Mouse (Mus musculus): ENCODE results near the gene Ikzf3. TPM values are rescaled to one million over a fixed set of nuclear protein-coding genes. Genes with fewer than 3 reads are reported as not detected.

Ikzf3 gene
- polyA plus RNA-seq, 1 experiment from 2014 or later, result 0.52 TPM

DNA sequence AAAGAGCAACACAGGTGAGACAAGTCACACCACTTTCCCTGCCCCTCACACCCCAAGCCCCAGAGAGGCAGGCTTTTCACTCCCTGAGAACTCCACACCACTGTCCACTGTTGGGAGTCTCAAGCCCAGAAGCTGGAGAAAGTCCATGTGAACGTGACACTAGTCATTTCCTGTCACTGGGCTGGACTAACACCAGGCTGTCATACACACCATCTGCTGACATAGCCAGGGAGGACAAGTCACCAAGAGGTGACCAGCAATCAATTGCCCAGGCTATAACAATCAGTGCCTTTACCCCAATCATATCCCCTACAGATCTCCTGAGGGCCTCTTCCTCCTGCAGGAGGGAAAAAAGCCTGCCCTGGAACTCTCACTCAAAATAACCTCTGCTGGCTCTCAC, 38.3 kb upstream of the Ikzf3 start:
- Histone ChIP-seq H3K4me1 (peaks cover 33% of the 10 kb centered on the region), H3K27me3 (no peaks in the 10 kb centered on the region), H3K4me2 (replicated peaks) (no peak overlapping the region), H3K9ac (no peak overlapping the region), H3K9me3 (no peaks in the 10 kb centered on the region), H3K27ac (no peak overlapping the region), H3K36me3 (peaks cover 49% of the 10 kb centered on the region), H3K4me3 (no peak overlapping the region)
- WGBS, result 46% methylated on average over 1 of the region's 1 CpGs
- ATAC-seq (ENCODE audit: low FRiP score, low read depth), result no peak

DNA sequence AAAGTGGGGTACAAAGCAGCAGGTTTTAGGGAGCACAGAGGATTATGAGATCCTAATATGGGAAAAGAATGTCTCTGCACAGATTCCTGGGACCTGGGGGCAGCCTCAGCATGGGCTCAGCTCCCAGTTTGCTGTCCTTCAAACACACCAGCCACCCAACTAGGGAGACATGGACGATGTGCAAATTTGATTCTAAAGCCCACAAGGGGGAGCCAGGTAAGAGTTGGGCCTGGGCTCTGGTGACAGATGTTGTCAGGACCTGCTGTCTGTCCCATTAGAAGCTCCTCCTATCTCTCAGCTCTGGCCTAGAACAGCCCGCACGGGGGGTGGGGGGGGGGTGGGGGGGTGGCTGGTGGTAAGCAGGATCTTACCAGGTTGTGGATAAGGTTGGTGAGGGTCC, 37.7 kb upstream of the Ikzf3 start:
- Histone ChIP-seq H3K4me2 (replicated peaks) (no peak overlapping the region), H3K9ac (no peak overlapping the region), H3K9me3 (no peaks in the 10 kb centered on the region), H3K27me3 (no peaks in the 10 kb centered on the region), H3K36me3 (peaks cover 49% of the 10 kb centered on the region), H3K4me3 (no peak overlapping the region), H3K4me1 (peaks cover 33% of the 10 kb centered on the region), H3K27ac (no peak overlapping the region)
- 27% methylated on average over 3 of the region's 3 CpGs for WGBS
- no peak for ATAC-seq (ENCODE audit: low FRiP score, low read depth)

DNA sequence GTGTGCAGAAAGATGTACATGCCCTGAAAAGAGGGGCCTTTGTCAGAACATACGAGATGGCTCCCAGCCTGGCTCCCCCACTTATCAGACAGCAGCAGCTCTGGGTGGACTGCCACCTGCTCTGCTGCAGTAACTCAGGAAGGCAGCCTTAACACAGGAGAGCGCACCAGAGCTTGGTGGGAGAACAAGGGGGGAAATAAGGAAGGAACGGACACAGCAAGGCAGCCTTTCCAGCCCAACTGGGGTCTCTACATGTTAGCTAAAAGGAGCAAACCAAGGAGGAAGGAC, 37.4 kb upstream of the Ikzf3 start:
- no peaks in the 10 kb centered on the region for H3K27me3 ChIP-seq
- ATAC-seq (ENCODE audit: low FRiP score, low read depth), result no peak
- H3K4me2 ChIP-seq (replicated peaks), result no peak overlapping the region
- H3K9ac ChIP-seq, result no peak overlapping the region
- no peak overlapping the region for H3K4me3 ChIP-seq
- no peaks in the 10 kb centered on the region for H3K9me3 ChIP-seq
- no peak overlapping the region for H3K27ac ChIP-seq
- peaks cover 29% of the 10 kb centered on the region for H3K4me1 ChIP-seq
- peaks cover 49% of the 10 kb centered on the region for H3K36me3 ChIP-seq
- WGBS, result 93% methylated on average over 3 of the region's 3 CpGs

DNA sequence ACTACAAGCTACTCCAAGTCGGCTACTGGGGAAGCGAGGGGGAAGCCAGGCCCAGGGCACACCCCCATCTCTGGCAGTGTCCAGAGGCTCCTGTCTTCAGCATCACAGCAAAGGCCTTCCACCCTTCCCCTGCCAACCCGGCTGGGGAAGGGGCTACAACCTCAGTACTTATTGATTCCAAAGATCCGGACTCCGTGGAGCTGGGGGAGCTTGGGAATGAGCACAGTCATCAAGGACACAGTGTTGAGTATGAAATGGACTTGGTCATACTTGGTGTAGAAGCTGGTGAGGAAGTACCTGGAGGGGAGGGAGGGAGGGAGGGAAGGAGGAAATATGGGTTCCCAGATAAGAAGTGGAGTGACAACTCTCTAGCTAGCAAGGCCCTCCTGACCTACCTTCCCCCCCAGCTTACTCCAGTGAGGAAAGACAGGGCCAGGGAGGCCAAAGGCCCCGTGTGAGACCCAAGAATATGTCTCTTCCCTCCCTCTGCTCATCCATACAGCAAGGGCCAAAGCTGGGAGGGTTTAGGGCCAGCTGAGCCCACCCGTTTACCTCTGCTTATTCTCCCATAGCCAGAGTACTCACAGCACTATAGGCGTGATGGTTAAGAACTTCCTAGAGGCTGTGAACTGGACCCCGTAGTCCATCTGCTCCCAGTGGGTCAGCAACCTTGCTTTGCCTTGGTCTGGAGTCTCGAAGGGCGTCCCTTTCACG, 36.9 kb upstream of the Ikzf3 start:
- no peak for ATAC-seq (ENCODE audit: low FRiP score, low read depth)
- no peak overlapping the region for H3K27ac ChIP-seq

DNA sequence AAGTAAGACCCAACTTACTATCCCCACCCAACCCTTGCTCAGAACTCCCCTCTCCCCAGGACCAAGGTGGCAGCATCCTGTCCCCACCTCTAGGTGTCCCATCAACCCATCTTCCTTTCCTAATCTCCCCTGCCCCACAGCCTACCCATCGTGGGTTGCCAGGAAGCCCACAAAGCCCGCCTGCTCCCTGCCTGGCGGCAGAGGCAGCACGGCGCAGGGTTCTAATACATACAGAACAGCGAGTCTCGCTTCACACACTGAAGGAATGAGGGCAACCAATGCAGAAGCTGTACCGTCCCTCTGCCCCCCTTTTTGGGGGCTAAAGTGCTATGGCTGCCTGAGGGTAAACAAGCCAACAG, 36.2 kb upstream of the Ikzf3 start:
- peaks cover 49% of the 10 kb centered on the region for H3K36me3 ChIP-seq
- no peak for ATAC-seq (ENCODE audit: low FRiP score, low read depth)
- H3K4me1 ChIP-seq, result peaks cover 20% of the 10 kb centered on the region
- 87% methylated on average over 8 of the region's 8 CpGs for WGBS
- no peaks in the 10 kb centered on the region for H3K9me3 ChIP-seq
- H3K4me2 ChIP-seq (replicated peaks), result no peak overlapping the region
- no peak overlapping the region for H3K4me3 ChIP-seq
- no peak overlapping the region for H3K9ac ChIP-seq
- no peaks in the 10 kb centered on the region for H3K27me3 ChIP-seq
- no peak overlapping the region for H3K27ac ChIP-seq

More for the DNA sequence above, 36.9 kb upstream of the Ikzf3 start:
- no peak overlapping the region for H3K4me2 ChIP-seq (replicated peaks)
- peaks cover 49% of the 10 kb centered on the region for H3K36me3 ChIP-seq
- H3K4me1 ChIP-seq, result peaks cover 24% of the 10 kb centered on the region
- no peak overlapping the region for H3K4me3 ChIP-seq
- WGBS, result 89% methylated on average over 12 of the region's 12 CpGs
- H3K9me3 ChIP-seq, result no peaks in the 10 kb centered on the region
- no peaks in the 10 kb centered on the region for H3K27me3 ChIP-seq
- H3K9ac ChIP-seq, result no peak overlapping the region

DNA sequence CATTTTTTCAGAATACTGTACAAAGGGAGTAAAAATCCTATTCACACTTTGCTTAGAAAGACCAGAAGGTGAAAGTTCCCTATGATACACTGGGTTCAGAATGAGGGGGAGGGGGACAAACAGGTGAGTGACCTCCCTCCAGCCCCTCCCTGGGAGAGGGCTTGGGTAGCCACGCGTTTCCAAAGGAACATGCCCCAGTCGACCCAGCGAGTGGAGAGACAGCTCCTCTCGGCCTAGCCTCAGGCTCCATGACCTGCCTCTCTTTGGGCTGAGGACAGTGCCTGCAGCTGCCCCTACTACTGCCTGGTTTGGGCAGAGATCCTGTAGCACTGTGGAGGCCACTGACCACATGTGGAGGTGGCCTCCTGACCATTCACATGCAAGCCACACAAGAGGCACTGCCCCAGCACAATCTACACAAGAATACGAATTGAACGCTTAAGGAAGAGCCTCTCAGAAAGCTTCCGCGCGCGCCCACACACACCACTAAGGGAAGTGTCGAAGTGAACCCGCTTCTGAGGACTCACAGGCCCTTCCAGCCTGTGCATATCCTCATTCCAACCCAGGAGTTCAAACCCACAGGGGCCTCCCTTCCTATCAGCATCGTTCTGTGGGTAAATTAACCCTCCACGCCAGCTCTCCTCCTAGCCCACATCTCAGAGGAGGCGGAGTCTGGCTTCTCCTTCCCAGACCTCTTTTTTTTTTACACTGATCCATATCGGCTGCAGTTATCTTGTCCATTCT, 35.6 kb upstream of the Ikzf3 start:
- 79% methylated on average over 17 of the region's 17 CpGs for WGBS
- Histone ChIP-seq H3K9ac (no peak overlapping the region), H3K4me3 (no peak overlapping the region), H3K9me3 (no peaks in the 10 kb centered on the region), H3K36me3 (peaks cover 49% of the 10 kb centered on the region), H3K27me3 (no peaks in the 10 kb centered on the region), H3K4me1 (peaks cover 20% of the 10 kb centered on the region), H3K4me2 (replicated peaks) (no peak overlapping the region), H3K27ac (no peak overlapping the region)
- no peak for ATAC-seq (ENCODE audit: low FRiP score, low read depth)

DNA sequence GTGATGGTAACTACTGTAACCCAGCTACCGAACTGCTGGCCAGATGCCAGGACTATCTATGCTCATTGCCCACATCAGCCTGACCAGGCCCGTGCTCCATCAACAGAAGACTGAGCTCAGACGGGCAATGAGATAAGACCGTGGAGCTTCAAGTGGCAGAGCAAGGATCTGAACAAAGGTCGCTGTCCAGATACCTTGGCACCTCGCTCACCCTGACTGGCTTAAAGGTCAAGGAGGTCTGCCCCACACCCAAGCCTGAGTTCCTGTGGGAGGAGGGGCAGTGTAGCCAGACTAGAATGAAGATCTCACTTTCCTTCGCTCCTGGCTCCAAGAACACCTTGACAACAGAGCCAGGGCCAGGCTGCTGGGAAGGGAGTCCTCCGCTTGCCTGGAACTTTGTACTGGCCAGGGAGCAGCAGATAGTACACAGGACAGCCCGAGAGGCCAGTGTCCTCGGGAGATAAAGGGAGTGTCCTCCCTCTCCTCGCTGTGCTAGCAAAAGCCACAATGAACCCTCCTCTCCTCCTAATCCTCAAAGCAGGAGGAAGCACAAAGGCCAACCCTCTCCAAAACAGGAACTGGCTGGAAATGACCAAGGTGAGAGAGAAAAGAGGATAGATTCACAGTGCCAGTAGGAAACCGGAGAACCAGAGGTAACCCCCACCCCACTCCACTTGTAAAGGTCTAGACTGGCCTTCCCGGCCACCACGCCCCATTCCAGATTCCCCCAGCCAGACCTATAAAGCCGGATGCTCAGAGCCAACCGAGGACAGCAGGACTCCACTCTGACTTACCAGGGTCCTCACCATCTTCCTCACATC, 34.7 kb upstream of the Ikzf3 start:
- Histone ChIP-seq H3K36me3 (peaks cover 49% of the 10 kb centered on the region), H3K4me3 (no peak overlapping the region), H3K27me3 (no peaks in the 10 kb centered on the region), H3K4me1 (peaks cover 11% of the 10 kb centered on the region), H3K9ac (no peak overlapping the region), H3K9me3 (no peaks in the 10 kb centered on the region), H3K27ac (no peak overlapping the region), H3K4me2 (replicated peaks) (no peak overlapping the region)
- 0 out of 2 replicates have a peak, but pooled peaks have one; percentile 33 for ATAC-seq (ENCODE audit: low FRiP score, low read depth)
- 83% methylated on average over 16 of the region's 16 CpGs for WGBS

DNA sequence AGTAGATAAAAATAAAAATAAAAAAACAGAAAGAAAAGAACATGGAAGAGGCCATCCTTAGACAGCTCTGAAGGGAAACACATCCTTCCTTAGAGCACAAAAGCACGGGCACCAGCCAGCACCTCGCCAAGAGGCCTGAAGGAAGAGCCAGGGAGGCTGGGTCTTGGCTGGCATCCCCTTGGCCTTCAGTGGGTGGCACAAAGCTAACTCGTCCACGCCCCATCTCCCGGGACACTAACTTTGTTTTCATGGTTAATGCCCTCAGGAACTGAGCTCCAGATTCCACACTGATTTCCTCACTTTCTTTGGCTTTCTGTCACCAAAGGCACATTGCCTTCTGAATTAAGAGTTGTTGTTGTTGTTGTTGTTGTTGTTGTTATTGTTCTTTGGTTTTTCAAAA, 31.9 kb upstream of the Ikzf3 start:
- Histone ChIP-seq H3K4me2 (replicated peaks) (no peak overlapping the region), H3K4me3 (no peak overlapping the region), H3K27ac (no peak overlapping the region), H3K9ac (no peak overlapping the region), H3K36me3 (peaks cover 34% of the 10 kb centered on the region), H3K9me3 (no peaks in the 10 kb centered on the region), H3K27me3 (no peaks in the 10 kb centered on the region), H3K4me1 (no peaks in the 10 kb centered on the region)
- WGBS, result 88% methylated on average over 5 of the region's 5 CpGs
- no peak for ATAC-seq (ENCODE audit: low FRiP score, low read depth)

GRCm38 (mm10) chr11:98569461-98569860, 23.6 kb upstream of the Ikzf3 start:
- H3K4me1 ChIP-seq, result no peaks in the 10 kb centered on the region
- H3K27me3 ChIP-seq, result no peaks in the 10 kb centered on the region
- H3K4me2 ChIP-seq (replicated peaks), result no peak overlapping the region
- WGBS, result 76% methylated on average over 6 of the region's 6 CpGs
- H3K9me3 ChIP-seq, result no peaks in the 10 kb centered on the region
- no peak overlapping the region for H3K27ac ChIP-seq
- no peak overlapping the region for H3K4me3 ChIP-seq
- H3K36me3 ChIP-seq, result no peaks in the 10 kb centered on the region
- ATAC-seq (ENCODE audit: low FRiP score, low read depth), result no peak
- H3K9ac ChIP-seq, result no peak overlapping the region

GRCm38 (mm10) chr11:98568326-98568725, 22.5 kb upstream of the Ikzf3 start:
- Histone ChIP-seq H3K27ac (no peak overlapping the region), H3K9ac (no peak overlapping the region), H3K36me3 (no peaks in the 10 kb centered on the region), H3K27me3 (no peaks in the 10 kb centered on the region), H3K9me3 (no peaks in the 10 kb centered on the region), H3K4me2 (replicated peaks) (no peak overlapping the region), H3K4me1 (no peaks in the 10 kb centered on the region), H3K4me3 (no peak overlapping the region)
- no peak for ATAC-seq (ENCODE audit: low FRiP score, low read depth)
- WGBS, result 84% methylated on average over 8 of the region's 8 CpGs

- no peak overlapping the region for H3K4me2 ChIP-seq (replicated peaks)
- H3K36me3 ChIP-seq, result no peaks in the 10 kb centered on the region
- no peaks in the 10 kb centered on the region for H3K9me3 ChIP-seq
- no peak overlapping the region for H3K9ac ChIP-seq
- H3K27ac ChIP-seq, result no peak overlapping the region
- ATAC-seq (ENCODE audit: low FRiP score, low read depth), result no peak
- H3K4me3 ChIP-seq, result no peak overlapping the region
- peaks cover 7% of the 10 kb centered on the region; the same call in 1 of the 2 replicates for H3K27me3 ChIP-seq
- 64% methylated on average over 13 of the region's 13 CpGs for WGBS
- H3K4me1 ChIP-seq, result 0 out of 2 replicates have a peak, but pooled peaks cover 11% of the 10 kb centered on the region
Observed at GRCm38 (mm10) chr11:98563921-98564414, 18.1 kb upstream of the Ikzf3 start.

DNA sequence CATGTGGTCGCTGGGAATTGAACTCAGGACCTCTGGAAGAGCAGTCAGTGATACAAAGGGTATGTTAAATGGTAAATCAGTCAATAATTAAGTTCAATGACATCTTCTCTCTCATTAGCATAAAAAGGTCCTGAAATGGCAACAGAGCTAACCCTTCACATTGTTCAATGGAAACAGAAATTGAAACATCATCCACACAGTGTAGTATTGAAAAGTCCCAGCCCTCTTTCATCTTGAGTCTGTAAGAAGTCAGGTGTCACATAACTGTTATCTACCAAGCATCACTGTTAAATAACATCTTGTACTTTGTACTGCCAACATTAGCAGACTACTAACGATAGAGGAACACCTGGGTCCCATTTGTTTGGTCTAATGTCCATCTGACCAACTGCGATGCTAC, 17.2 kb upstream of the Ikzf3 start:
- Histone ChIP-seq H3K4me2 (replicated peaks) (no peak overlapping the region), H3K27ac (no peak overlapping the region), H3K4me1 (0 out of 2 replicates have a peak, but pooled peaks cover 11% of the 10 kb centered on the region), H3K4me3 (no peak overlapping the region), H3K9me3 (no peaks in the 10 kb centered on the region), H3K27me3 (peaks cover 11% of the 10 kb centered on the region), H3K36me3 (no peaks in the 10 kb centered on the region), H3K9ac (no peak overlapping the region)
- 80% methylated on average over 3 of the region's 3 CpGs for WGBS
- no peak for ATAC-seq (ENCODE audit: low FRiP score, low read depth)

All from limb, embryonic 13.5 days (tissue).